Mouse (Mus musculus) brown adipose tissue, adult 24 weeks (tissue): Measurements from ENCODE around the gene Sclt1. TPM values are rescaled to one million over a fixed set of nuclear protein-coding genes. Genes with fewer than 3 reads are reported as not detected.

Experiments
- H3K27ac ChIP-seq: fragments of 200-500 bp; replicated peaks from 2 replicates; pipeline ENCODE4 v1.5.1; 2012; ENCODE audit warnings: low read depth, mild to moderate bottlenecking, low read length
- H3K4me1 ChIP-seq: fragments of 200-500 bp; 2 replicates; pipeline ENCODE4 v1.6.1; 2012; ENCODE audit warnings: low read length, mixed read lengths; ENCODE audit not compliant: control insufficient read depth, insufficient read depth, insufficient read length
- H3K4me3 ChIP-seq: fragments of 200-500 bp; 2 replicates; pipeline ENCODE4 v1.5.1; 2012; ENCODE audit warnings: low read depth, mild to moderate bottlenecking, low read length, moderate library complexity; ENCODE audit not compliant: insufficient read depth
- polyA plus RNA-seq: library from polyadenylated mRNA; stranded (reverse); fragments of >200 nt; gene quantifications from 2 replicates; pipeline ENCODE4 v1.2.4, GENCODE M21; 2012; ENCODE audit not compliant: missing spikeins, insufficient read depth, insufficient read length

Sclt1 gene
- polyA plus RNA-seq, 1 experiment = 4.6 TPM

GRCm38 (mm10) chr3:41618036-41618435 is 124.3 kb downstream of the Sclt1 start:
- H3K4me3 ChIP-seq = no peak overlapping the region
- no peak overlapping the region for H3K27ac ChIP-seq
- no peaks in the 10 kb centered on the region for H3K4me1 ChIP-seq

GRCm38 (mm10) chr3:41614230-41614985 is 127.9 kb downstream of the Sclt1 start:
- Histone ChIP-seq H3K4me3 (no peak overlapping the region), H3K27ac (no peak overlapping the region), H3K4me1 (no peaks in the 10 kb centered on the region)

DNA sequence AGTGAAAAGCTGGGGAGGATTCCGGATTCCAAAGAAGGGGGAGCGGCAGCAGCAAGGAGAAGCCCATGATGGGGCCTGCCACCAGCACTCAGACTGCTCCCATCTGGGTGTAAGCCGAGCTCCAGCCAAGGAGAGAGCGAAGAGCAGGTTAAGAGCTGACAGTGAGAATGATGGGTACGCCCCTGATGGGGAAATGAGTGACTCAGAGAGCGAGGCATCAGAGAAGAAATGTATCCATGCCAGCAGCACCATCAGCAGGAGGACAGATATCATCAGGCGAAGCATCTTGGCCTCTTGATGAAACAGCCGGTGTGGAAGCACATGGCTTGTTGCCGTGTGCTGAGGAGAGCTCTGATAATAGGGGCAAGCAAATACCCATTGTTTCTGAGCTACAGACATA is 128.6 kb downstream of the Sclt1 start:
- Histone ChIP-seq H3K27ac (no peak overlapping the region), H3K4me3 (no peak overlapping the region), H3K4me1 (no peaks in the 10 kb centered on the region)

GRCm38 (mm10) chr3:41612211-41612610 is 130.1 kb downstream of the Sclt1 start:
- no peaks in the 10 kb centered on the region for H3K4me1 ChIP-seq
- H3K27ac ChIP-seq = no peak overlapping the region
- H3K4me3 ChIP-seq = no peak overlapping the region

DNA sequence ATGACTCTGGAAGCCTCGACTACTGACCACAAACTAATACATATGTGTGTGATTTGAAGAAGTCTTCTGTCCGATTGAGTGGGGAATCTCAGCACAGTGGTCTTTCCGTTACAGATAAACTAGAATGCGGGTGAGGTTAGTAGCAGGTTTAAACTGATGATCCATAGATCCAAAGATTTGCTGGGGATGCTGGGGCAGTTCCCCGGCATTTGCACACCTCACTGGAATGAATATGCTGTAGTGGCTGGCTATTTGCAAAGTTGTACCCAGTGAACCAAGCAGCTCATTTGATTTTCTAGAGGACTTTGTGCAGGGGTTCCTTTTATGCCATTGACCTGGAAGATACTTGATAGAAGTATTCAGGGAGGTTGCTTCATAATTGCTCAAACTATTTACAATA is 133.2 kb downstream of the Sclt1 start:
- Histone ChIP-seq H3K27ac (no peak overlapping the region), H3K4me3 (no peak overlapping the region), H3K4me1 (no peaks in the 10 kb centered on the region)

DNA sequence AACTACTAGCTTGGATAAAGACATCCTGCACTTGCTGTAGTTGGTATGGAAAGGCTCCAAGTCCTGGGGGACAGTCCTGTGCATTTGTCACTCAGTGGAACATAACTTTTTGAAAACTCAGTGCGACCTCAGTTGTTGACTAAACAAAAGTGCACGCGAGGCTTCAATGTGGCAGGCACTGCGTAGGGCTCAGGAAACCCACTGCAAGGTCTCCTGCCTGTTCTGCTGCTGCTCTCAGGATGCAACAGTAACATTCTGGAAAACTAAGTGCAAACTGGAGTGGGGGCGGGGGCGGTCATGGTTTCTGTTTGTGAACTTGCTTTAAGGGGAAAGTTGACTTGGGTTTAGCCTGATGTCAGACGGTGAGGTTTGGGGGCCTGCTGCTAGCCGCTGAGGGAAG is 134.8 kb downstream of the Sclt1 start:
- Histone ChIP-seq H3K4me3 (no peak overlapping the region), H3K27ac (no peak overlapping the region), H3K4me1 (peaks cover 5% of the 10 kb centered on the region)

DNA sequence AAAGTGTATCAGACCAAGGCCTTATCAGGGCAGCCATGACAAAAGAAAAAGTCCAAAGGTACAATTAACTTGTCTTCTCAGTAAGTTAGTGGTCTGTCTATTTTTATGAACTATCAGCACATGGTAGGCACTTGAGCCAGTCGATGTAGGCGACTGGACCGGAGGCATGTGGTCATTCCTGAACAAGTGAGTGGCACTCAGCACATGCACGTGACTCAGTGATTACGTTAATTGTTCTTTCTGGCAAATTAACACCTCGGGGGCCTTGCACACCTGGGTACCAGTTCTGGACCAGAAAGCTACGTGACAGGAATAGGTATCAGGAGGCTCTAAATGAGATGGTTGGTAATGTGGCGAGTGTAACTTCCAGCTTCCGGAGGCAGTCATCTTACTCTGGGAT is 135.3 kb downstream of the Sclt1 start:
- no peak overlapping the region for H3K27ac ChIP-seq
- H3K4me3 ChIP-seq = no peak overlapping the region

DNA sequence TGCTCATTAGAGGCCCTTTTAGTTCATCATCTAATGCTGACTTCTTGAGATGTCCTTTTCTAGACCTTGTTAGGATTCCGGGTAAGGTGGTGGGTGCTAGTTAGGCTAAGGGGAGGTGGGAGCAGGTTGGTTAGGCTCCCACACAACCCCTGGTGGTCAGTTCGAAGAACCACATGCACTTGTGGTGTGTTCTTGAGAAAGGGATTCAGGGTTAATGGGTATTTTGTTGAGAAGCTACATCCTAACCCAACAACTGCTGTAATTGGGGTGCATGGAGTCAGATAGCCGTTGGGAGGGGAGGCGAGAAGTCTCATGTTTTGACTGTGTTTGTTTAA is 136.0 kb downstream of the Sclt1 start:
- Histone ChIP-seq H3K4me1 (peaks cover 9% of the 10 kb centered on the region), H3K27ac (no peak overlapping the region), H3K4me3 (no peak overlapping the region)

More for the DNA sequence above, 135.3 kb downstream of the Sclt1 start:
- peaks cover 6% of the 10 kb centered on the region for H3K4me1 ChIP-seq

DNA sequence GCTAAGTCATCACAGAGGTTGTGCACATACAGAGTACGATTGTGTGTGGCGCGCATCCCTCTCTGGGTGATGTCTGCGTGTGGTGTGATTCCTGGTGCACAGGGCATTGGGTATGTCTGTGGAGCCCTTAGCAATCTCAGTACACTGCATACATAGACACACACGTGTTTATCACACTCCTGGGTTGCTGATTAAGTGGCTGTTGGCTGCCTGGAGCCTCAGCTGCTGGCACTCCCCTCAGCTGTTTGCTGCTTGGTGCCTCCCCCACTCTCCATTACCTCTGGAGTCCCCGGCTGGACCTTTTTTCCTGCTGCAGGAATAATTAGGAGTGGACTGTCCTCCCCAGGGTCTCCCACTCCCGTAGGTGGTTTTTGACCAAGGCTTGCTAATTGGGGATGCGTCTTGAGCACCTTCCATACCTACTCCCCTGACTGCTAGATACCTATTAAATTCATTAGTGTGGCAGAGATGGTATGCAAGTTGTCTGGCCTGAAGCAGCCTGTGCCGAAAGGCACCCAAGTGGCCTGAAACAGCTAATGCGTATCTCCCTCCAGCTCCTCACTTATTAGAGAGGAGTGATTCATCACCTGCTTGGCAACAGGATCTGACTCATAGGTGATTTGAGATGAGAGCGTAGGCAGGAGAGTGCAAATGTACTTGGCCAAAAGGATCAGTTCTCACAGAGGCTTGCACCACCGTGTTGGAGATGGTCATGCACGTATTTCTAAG is 136.5 kb downstream of the Sclt1 start:
- no peak overlapping the region for H3K4me3 ChIP-seq
- no peak overlapping the region for H3K27ac ChIP-seq
- peaks cover 12% of the 10 kb centered on the region for H3K4me1 ChIP-seq

DNA sequence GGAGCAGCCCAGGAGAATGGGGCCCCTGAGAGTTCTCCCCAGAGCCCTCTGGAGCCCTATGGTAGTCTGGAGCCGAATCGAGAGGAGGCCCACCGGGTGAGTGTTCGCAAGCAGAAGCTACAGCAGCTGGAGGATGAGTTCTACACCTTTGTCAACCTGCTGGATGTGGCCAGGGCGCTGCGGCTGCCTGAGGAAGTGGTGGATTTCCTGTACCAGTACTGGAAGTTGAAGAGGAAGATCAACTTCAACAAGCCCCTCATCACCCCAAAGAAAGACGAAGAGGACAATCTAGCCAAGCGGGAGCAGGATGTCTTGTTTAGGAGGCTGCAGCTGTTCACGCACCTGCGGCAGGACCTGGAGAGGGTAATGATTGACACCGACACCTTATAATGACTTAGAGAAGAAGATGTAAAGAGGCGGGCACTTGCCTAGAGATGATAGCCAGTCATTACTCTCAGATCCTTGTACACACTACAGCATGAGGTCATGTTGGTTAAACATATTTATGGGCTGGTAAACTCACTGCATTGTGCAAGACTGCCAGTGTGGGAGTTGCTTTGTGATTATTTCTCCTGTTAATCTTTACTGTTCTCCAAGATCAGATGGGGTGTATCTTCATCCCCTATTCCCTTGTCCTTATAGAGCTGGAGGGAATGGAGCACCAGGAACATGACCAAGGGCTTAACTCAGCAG is 137.5 kb downstream of the Sclt1 start:
- Histone ChIP-seq H3K4me1 (peaks cover 14% of the 10 kb centered on the region), H3K27ac (no peak overlapping the region), H3K4me3 (no peak overlapping the region)

GRCm38 (mm10) chr3:41603470-41604019 is 138.8 kb downstream of the Sclt1 start:
- no peak overlapping the region for H3K4me3 ChIP-seq
- H3K27ac ChIP-seq = no peak overlapping the region
- H3K4me1 ChIP-seq = peaks cover 20% of the 10 kb centered on the region

GRCm38 (mm10) chr3:41602933-41603332 is 139.4 kb downstream of the Sclt1 start:
- Histone ChIP-seq H3K4me1 (peaks cover 20% of the 10 kb centered on the region), H3K4me3 (no peak overlapping the region), H3K27ac (no peak overlapping the region)

- no peak overlapping the region for H3K27ac ChIP-seq
These were observed 140.9 kb downstream of the Sclt1 start for GRCm38 (mm10) chr3:41601226-41602020.

DNA sequence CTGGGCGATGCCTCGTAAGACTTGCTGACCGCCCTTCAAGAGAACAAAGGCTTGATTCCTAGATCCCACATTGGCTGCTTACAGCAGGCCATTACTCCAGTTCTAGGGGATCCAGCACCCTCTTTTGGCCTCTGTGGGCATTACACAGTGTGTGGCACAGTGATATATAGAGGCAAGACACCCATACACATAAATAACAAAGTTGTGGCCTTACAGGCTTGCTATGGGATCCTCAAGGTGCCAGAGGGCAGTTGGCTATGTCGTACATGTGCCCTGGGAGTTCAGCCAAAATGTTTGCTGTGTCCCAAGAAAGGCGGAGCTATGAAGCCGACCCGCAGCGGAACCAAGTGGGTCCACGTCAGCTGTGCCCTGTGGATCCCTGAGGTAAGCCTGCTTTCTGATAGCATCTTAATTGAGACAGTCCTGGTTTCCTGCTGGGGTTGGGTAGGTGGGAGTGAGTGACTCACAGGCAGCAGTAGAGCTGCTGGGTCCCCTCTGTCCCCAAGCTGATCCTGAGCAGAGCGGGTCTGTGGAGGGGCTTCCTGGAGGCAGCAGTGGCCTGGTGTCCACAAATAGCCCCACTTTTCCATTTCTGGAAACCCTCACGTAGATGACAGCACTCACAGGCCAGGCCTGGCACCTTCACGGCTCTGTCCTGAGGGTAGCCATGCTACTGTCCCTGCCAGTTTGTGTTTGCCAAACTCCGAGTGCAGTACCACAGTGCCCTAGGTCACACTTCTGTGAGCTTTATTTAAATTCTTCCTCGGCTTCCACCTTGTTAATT is 142.3 kb downstream of the Sclt1 start:
- peaks cover 20% of the 10 kb centered on the region for H3K4me1 ChIP-seq
- H3K27ac ChIP-seq = no peak overlapping the region
- no peak overlapping the region for H3K4me3 ChIP-seq

More at GRCm38 (mm10) chr3:41601226-41602020, 140.9 kb downstream of the Sclt1 start:
- Histone ChIP-seq H3K4me1 (peaks cover 20% of the 10 kb centered on the region), H3K4me3 (no peak overlapping the region)
